Mouse (Mus musculus) heart, embryonic 11.5 days (tissue): ENCODE data around the gene Sptan1. TPM values are rescaled to one million over a fixed set of nuclear protein-coding genes. Genes with fewer than 3 reads are reported as not detected.

Experiments used
- ATAC-seq: fragments of 200-750 bp; cut with Nextera tagmentation; replicated peaks from 2 replicates; pipeline ENCODE4 v1.8.0; 2017; ENCODE audit warnings: moderate library complexity; ENCODE audit not compliant: insufficient number of reproducible peaks, low FRiP score, low TSS enrichment
- H3K27ac ChIP-seq: fragments of 300-500 bp; sonication (generic); 2 replicates; pipeline ENCODE4 v1.5.1; 2014; ENCODE audit warnings: mild to moderate bottlenecking, low read depth, low read length
- H3K27me3 ChIP-seq: fragments of 300-500 bp; sonication (generic); 2 replicates; pipeline ENCODE4 v1.6.1; 2014; ENCODE audit warnings: mild to moderate bottlenecking, low read length, mixed read lengths; ENCODE audit not compliant: control insufficient read depth, insufficient read depth
- H3K36me3 ChIP-seq: fragments of 300-500 bp; sonication (generic); 2 replicates; pipeline ENCODE4 v1.6.1; 2014; ENCODE audit warnings: mild to moderate bottlenecking, low read length, moderate library complexity, mixed read lengths; ENCODE audit not compliant: control insufficient read depth, insufficient read depth
- H3K4me1 ChIP-seq: fragments of 300-500 bp; sonication (generic); 2 replicates; pipeline ENCODE4 v1.6.1; 2014; ENCODE audit warnings: low read length; ENCODE audit not compliant: control insufficient read depth, insufficient read depth
- H3K4me2 ChIP-seq: fragments of 300-500 bp; sonication (generic); 2 replicates; pipeline ENCODE4 v1.6.1; 2014; ENCODE audit warnings: mild to moderate bottlenecking, moderate library complexity
- H3K4me3 ChIP-seq: fragments of 300-500 bp; sonication (generic); 2 replicates; pipeline ENCODE4 v1.5.1; 2014; ENCODE audit warnings: low read depth, low read length
- H3K9ac ChIP-seq: fragments of 300-500 bp; sonication (generic); 2 replicates; pipeline ENCODE4 v1.6.1; 2014; ENCODE audit warnings: mild to moderate bottlenecking, low read depth, low read length, moderate library complexity
- H3K9me3 ChIP-seq: fragments of 300-500 bp; sonication (generic); replicated peaks from 2 replicates; pipeline ENCODE4 v1.6.1; 2016; ENCODE audit warnings: low read length; ENCODE audit not compliant: control insufficient read depth
- WGBS: fragments of 180-500 bp; shearing (Covaris S2); extraction: QIAGEN DNeasy Blood & Tissue Kit; methylation state at CpG from one replicate; pipeline ENCODE4 v1.1.7; 2014; ENCODE audit not compliant: insufficient replicate concordance; 5-methylcytosine and 5-hydroxymethylcytosine counted together
- polyA plus RNA-seq: library from polyadenylated mRNA; unstranded; fragments of >200 nt; fragmentation: Nextera tagmentation; extraction: Ambion mirVana; gene quantifications from 2 replicates; pipeline ENCODE4 v1.2.1, GENCODE M21; 2014

The Sptan1 gene
- polyA plus RNA-seq, 1 experiment from 2014 or later: 154 TPM

- Histone ChIP-seq H3K27me3 (no peaks in the 10 kb centered on the region), H3K9me3 (no peaks in the 10 kb centered on the region), H3K9ac (no peak overlapping the region), H3K4me3 (no peak overlapping the region), H3K4me2 (no peak overlapping the region), H3K27ac (no peak overlapping the region), H3K4me1 (no peaks in the 10 kb centered on the region), H3K36me3 (peaks cover 79% of the 10 kb centered on the region)
- ATAC-seq: no peak
- WGBS: 83% methylated on average over 11 of the region's 11 CpGs
Measured at GRCm38 (mm10) chr2:30014326-30014966, 49.1 kb downstream of the Sptan1 start.

GRCm38 (mm10) chr2:30025454-30025853, 60.1 kb downstream of the Sptan1 start:
- H3K27me3 ChIP-seq: no peaks in the 10 kb centered on the region
- H3K4me3 ChIP-seq: no peak overlapping the region
- peaks cover 86% of the 10 kb centered on the region for H3K36me3 ChIP-seq
- no peak overlapping the region for H3K9ac ChIP-seq
- no peaks in the 10 kb centered on the region for H3K9me3 ChIP-seq
- ATAC-seq: no peak
- no peak overlapping the region for H3K27ac ChIP-seq
- H3K4me1 ChIP-seq: no peaks in the 10 kb centered on the region
- H3K4me2 ChIP-seq: no peak overlapping the region
- 83% methylated on average over 4 of the region's 4 CpGs for WGBS

- Histone ChIP-seq H3K9ac (no peak overlapping the region), H3K4me2 (no peak overlapping the region), H3K4me3 (no peak overlapping the region), H3K9me3 (no peaks in the 10 kb centered on the region), H3K27ac (no peak overlapping the region), H3K36me3 (peaks cover 83% of the 10 kb centered on the region), H3K4me1 (no peaks in the 10 kb centered on the region), H3K27me3 (no peaks in the 10 kb centered on the region)
- 88% methylated on average over 5 of the region's 5 CpGs for WGBS
- no peak for ATAC-seq
Measured at GRCm38 (mm10) chr2:30026997-30027396, 61.6 kb downstream of the Sptan1 start.

- no peak for ATAC-seq
Measured at GRCm38 (mm10) chr2:30032244-30032846, 67.0 kb downstream of the Sptan1 start.

GRCm38 (mm10) chr2:30032957-30033356, 67.6 kb downstream of the Sptan1 start:
- H3K4me2 ChIP-seq: no peak overlapping the region
- ATAC-seq: no peak
- no peaks in the 10 kb centered on the region for H3K4me1 ChIP-seq
- no peak overlapping the region for H3K4me3 ChIP-seq
- peaks cover 36% of the 10 kb centered on the region for H3K36me3 ChIP-seq
- 62% methylated on average over 6 of the region's 6 CpGs for WGBS
- H3K27ac ChIP-seq: no peak overlapping the region
- no peaks in the 10 kb centered on the region for H3K27me3 ChIP-seq
- no peaks in the 10 kb centered on the region for H3K9me3 ChIP-seq
- H3K9ac ChIP-seq: no peak overlapping the region

More at GRCm38 (mm10) chr2:30032244-30032846, 67.0 kb downstream of the Sptan1 start:
- Histone ChIP-seq H3K4me2 (no peak overlapping the region), H3K9me3 (no peaks in the 10 kb centered on the region), H3K4me1 (no peaks in the 10 kb centered on the region), H3K9ac (no peak overlapping the region), H3K27me3 (no peaks in the 10 kb centered on the region), H3K4me3 (no peak overlapping the region), H3K36me3 (peaks cover 42% of the 10 kb centered on the region), H3K27ac (no peak overlapping the region)
- WGBS: 63% methylated on average over 11 of the region's 11 CpGs

- Histone ChIP-seq H3K9ac (no peak overlapping the region), H3K27me3 (no peaks in the 10 kb centered on the region), H3K4me2 (no peak overlapping the region), H3K4me3 (no peak overlapping the region), H3K27ac (no peak overlapping the region), H3K4me1 (peaks cover 2% of the 10 kb centered on the region; the same call in 1 of the 2 replicates), H3K9me3 (no peaks in the 10 kb centered on the region), H3K36me3 (no peaks in the 10 kb centered on the region; the same call in none of the 2 replicates)
- WGBS: 75% methylated on average over 2 of the region's 2 CpGs
- no peak for ATAC-seq
Measured at GRCm38 (mm10) chr2:30037762-30038161, 72.4 kb downstream of the Sptan1 start.

GRCm38 (mm10) chr2:30038370-30038769, 73.0 kb downstream of the Sptan1 start:
- no peak overlapping the region for H3K4me2 ChIP-seq
- no peak overlapping the region for H3K9ac ChIP-seq
- H3K4me3 ChIP-seq: no peak overlapping the region
- no peaks in the 10 kb centered on the region; the same call in 1 of the 2 replicates for H3K36me3 ChIP-seq
- peaks cover 2% of the 10 kb centered on the region; the same call in 1 of the 2 replicates for H3K4me1 ChIP-seq
- no peak overlapping the region for H3K27ac ChIP-seq
- no peak for ATAC-seq
- H3K27me3 ChIP-seq: no peaks in the 10 kb centered on the region
- H3K9me3 ChIP-seq: no peaks in the 10 kb centered on the region
- WGBS: 86% methylated on average over 10 of the region's 10 CpGs

- Histone ChIP-seq H3K9ac (no peak overlapping the region), H3K36me3 (peaks cover 1% of the 10 kb centered on the region; the same call in 1 of the 2 replicates), H3K27ac (no peak overlapping the region), H3K27me3 (no peaks in the 10 kb centered on the region), H3K4me1 (peaks cover 2% of the 10 kb centered on the region; the same call in 1 of the 2 replicates), H3K9me3 (no peaks in the 10 kb centered on the region), H3K4me3 (no peak overlapping the region), H3K4me2 (no peak overlapping the region)
- ATAC-seq: no peak
Measured at GRCm38 (mm10) chr2:30039687-30040086, 74.3 kb downstream of the Sptan1 start.

- no peak for ATAC-seq
- H3K4me3 ChIP-seq: no peak overlapping the region
- no peak overlapping the region for H3K9ac ChIP-seq
- no peaks in the 10 kb centered on the region for H3K27me3 ChIP-seq
- 10% methylated on average over 4 of the region's 4 CpGs for WGBS
- H3K4me2 ChIP-seq: no peak overlapping the region
- no peaks in the 10 kb centered on the region for H3K9me3 ChIP-seq
- no peak overlapping the region for H3K27ac ChIP-seq
- H3K36me3 ChIP-seq: peaks cover 2% of the 10 kb centered on the region; the same call in 1 of the 2 replicates
- peaks cover 2% of the 10 kb centered on the region; the same call in 1 of the 2 replicates for H3K4me1 ChIP-seq
Measured at GRCm38 (mm10) chr2:30042445-30042844, 77.1 kb downstream of the Sptan1 start.
